Mouse (Mus musculus): ENCODE measurements at regions not wholly inside any gene's neighbourhood (a gene's known extent, or its start where the extent isn't known, plus 50 kb on each side); places are given as distances from the start of the nearest gene placed in this dataset.

- Histone ChIP-seq H3K4me2 (ENCODE audit: low read depth, low read length) (no peak overlapping the region), H3K4me1 (ENCODE audit: control insufficient read depth, insufficient read depth, low read length) (no peaks in the 10 kb centered on the region), H3K27me3 (ENCODE audit: control insufficient read depth, insufficient read depth, low read length) (no peaks in the 10 kb centered on the region), H3K9me3 (ENCODE audit: control insufficient read depth, low read length) (no peaks in the 10 kb centered on the region), H3K36me3 (ENCODE audit: control insufficient read depth, insufficient read depth, low read length) (no peaks in the 10 kb centered on the region), H3K4me3 (ENCODE audit: low read depth, low read length) (no peak overlapping the region), H3K27ac (ENCODE audit: low read depth, low read length) (no peak overlapping the region), H3K9ac (replicated peaks; ENCODE audit: low read depth, low read length) (no peak overlapping the region)
- no peak for ATAC-seq (ENCODE audit: low read depth)
- 58% methylated on average over 13 of the region's 13 CpGs for WGBS
Observed at GRCm38 (mm10) chr16:46617544-46618335, 119.4 kb upstream of the Nectin3 start.

DNA sequence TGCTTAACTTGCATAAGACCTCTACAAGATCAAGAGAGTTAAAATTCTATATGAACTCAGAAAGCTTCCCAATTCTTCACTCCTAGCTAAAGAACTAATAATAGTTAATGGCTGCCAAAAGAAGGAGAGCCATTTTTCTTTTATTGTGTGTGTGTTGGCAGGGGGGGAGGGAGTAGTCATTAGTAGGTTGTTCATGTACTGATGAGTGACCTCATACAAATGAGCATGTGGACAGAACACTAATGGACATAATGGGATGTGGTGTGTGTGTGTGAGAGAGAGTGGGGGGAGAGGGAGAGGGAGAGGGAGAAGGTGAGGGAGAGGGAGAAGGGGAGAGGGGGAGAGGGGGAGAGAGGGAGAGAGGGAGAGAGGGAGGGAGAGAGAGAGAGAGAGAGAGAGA is 118.3 kb upstream of the Nectin3 start:
- H3K4me3 ChIP-seq (ENCODE audit: low read depth, low read length) = no peak overlapping the region
- no peaks in the 10 kb centered on the region for H3K36me3 ChIP-seq (ENCODE audit: control insufficient read depth, insufficient read depth, low read length)
- H3K9ac ChIP-seq (replicated peaks; ENCODE audit: low read depth, low read length) = no peak overlapping the region
- no peak overlapping the region for H3K4me2 ChIP-seq (ENCODE audit: low read depth, low read length)
- no peak overlapping the region for H3K27ac ChIP-seq (ENCODE audit: low read depth, low read length)
- ATAC-seq (ENCODE audit: low read depth) = no peak
- H3K27me3 ChIP-seq (ENCODE audit: control insufficient read depth, insufficient read depth, low read length) = no peaks in the 10 kb centered on the region
- no peaks in the 10 kb centered on the region for H3K4me1 ChIP-seq (ENCODE audit: control insufficient read depth, insufficient read depth, low read length)
- H3K9me3 ChIP-seq (ENCODE audit: control insufficient read depth, low read length) = no peaks in the 10 kb centered on the region

DNA sequence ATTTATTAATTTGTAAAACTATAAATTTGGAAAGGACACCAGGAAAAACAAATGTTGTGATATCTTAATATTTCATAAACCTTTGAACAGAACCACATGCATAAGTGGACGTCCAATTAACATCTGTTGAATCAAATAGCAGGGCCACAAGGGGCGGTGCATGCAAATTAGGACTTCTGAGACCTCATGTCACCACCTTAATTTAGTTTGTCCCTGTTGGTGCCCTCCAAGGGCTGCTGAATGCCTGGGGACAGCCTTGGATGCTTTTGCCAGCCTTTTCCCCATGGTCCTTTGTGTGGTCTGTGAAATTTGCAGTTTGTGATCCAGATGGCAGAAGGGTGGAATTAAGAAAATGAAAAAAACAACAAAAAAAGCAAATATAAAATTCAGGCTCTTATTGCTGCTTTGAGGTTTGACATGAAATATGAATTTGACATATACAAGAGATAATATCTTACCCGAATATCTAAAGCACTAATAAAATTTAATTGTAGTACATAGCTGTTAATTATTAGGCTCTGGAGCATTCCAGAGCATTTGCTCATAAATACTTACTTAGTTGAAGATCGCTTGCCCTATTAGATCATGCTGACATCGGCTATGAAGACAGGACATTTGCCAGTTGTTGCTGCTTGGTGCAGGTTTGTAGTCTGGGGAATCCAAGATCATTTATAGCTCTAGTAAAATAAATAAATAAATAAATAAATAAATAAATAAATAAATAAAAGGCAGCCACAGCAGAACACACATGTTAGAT is 114.9 kb upstream of the Nectin3 start:
- no peaks in the 10 kb centered on the region for H3K27me3 ChIP-seq (ENCODE audit: control insufficient read depth, insufficient read depth, low read length)
- no peak overlapping the region for H3K4me3 ChIP-seq (ENCODE audit: low read depth, low read length)
- H3K9ac ChIP-seq (replicated peaks; ENCODE audit: low read depth, low read length) = no peak overlapping the region
- peak; percentile 49; the same call in 1 of the 2 replicates for ATAC-seq (ENCODE audit: low read depth)
- no peak overlapping the region for H3K27ac ChIP-seq (ENCODE audit: low read depth, low read length)
- no peak overlapping the region for H3K4me2 ChIP-seq (ENCODE audit: low read depth, low read length)
- no peaks in the 10 kb centered on the region for H3K4me1 ChIP-seq (ENCODE audit: control insufficient read depth, insufficient read depth, low read length)
- no peaks in the 10 kb centered on the region for H3K36me3 ChIP-seq (ENCODE audit: control insufficient read depth, insufficient read depth, low read length)
- H3K9me3 ChIP-seq (ENCODE audit: control insufficient read depth, low read length) = no peaks in the 10 kb centered on the region
- 60% methylated on average over 5 of the region's 5 CpGs for WGBS

DNA sequence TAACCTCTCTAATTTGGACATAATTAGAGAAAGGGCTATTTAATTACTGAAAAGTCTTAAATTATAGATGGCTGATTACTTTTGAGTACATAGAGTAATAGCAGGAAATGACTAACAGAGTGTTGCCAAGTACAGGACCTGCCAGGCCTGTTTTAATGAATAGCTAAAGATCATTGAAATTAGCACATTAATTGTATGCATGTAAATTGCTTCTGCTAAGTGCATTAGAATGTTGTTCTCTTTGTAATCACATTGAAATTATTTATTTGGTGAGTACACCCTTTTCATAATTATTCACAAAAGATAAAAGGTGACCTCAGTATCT is 107.5 kb upstream of the Nectin3 start:
- Histone ChIP-seq H3K4me2 (ENCODE audit: low read depth, low read length) (no peak overlapping the region), H3K27ac (ENCODE audit: low read depth, low read length) (no peak overlapping the region), H3K9ac (replicated peaks; ENCODE audit: low read depth, low read length) (no peak overlapping the region), H3K4me3 (ENCODE audit: low read depth, low read length) (no peak overlapping the region), H3K9me3 (ENCODE audit: control insufficient read depth, low read length) (no peaks in the 10 kb centered on the region), H3K4me1 (ENCODE audit: control insufficient read depth, insufficient read depth, low read length) (no peaks in the 10 kb centered on the region), H3K36me3 (ENCODE audit: control insufficient read depth, insufficient read depth, low read length) (no peaks in the 10 kb centered on the region), H3K27me3 (ENCODE audit: control insufficient read depth, insufficient read depth, low read length) (no peaks in the 10 kb centered on the region)
- no peak for ATAC-seq (ENCODE audit: low read depth)

GRCm38 (mm10) chr16:46605001-46605878 is 106.9 kb upstream of the Nectin3 start:
- no peaks in the 10 kb centered on the region for H3K36me3 ChIP-seq (ENCODE audit: control insufficient read depth, insufficient read depth, low read length)
- H3K4me2 ChIP-seq (ENCODE audit: low read depth, low read length) = no peak overlapping the region
- peak; percentile 31; the same call in 1 of the 2 replicates for ATAC-seq (ENCODE audit: low read depth)
- H3K27ac ChIP-seq (ENCODE audit: low read depth, low read length) = no peak overlapping the region
- H3K9ac ChIP-seq (replicated peaks; ENCODE audit: low read depth, low read length) = no peak overlapping the region
- no peaks in the 10 kb centered on the region for H3K9me3 ChIP-seq (ENCODE audit: control insufficient read depth, low read length)
- 44% methylated on average over 11 of the region's 11 CpGs for WGBS
- no peak overlapping the region for H3K4me3 ChIP-seq (ENCODE audit: low read depth, low read length)
- H3K4me1 ChIP-seq (ENCODE audit: control insufficient read depth, insufficient read depth, low read length) = no peaks in the 10 kb centered on the region
- H3K27me3 ChIP-seq (ENCODE audit: control insufficient read depth, insufficient read depth, low read length) = no peaks in the 10 kb centered on the region

DNA sequence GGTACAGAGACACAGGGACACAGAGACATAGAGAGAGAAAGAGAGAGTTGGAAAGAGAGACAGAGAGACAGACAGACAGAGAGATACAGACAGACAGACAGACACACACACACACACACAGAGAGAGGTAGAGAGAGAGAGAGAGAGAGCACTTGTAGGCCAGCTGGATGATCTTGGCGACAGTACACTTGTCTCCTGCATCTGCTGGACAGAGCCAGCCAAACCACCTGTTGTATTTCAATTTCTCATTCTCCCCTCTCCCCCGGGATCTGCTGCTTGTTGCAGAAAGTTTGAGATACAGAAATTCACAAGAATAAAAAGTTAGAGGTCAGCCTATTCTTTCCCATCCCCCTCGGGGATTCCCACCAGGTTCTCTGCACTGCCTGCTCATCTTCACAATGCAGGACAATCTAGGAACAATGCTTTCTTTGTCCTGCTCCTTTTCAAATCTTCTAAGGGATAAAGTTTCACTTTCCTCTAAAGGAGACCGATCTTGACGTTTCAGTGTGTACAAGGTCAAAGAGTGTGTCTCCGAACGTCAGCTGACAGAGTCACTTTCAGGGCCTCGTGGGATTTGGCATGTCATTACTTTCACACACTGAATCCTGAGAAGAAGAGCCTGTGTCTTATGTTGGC is 94.4 kb upstream of the Nectin3 start:
- 13% methylated on average over 8 of the region's 8 CpGs for WGBS
- ATAC-seq (ENCODE audit: low read depth) = no peak

DNA sequence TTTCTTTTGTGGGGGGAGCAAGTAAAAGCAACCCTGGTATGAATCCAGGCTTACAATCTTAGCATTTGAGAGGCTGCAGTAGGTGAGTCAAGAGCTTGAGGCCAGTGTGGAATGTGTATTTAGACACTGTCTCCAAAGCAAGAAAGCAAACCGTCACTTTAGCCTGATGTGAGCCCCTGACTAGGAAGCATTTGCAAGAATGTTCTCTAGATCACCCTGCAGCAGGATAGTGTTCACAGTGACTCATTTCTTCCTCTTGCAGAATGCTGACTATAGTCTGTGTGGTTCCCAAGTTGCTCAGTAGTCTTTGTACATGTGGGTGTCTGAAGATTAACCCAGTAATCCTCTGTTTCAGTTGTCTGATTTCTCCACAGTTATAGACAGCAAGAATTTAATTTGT is 88.7 kb upstream of the Nectin3 start:
- no peak for ATAC-seq (ENCODE audit: low read depth)
- H3K36me3 ChIP-seq (ENCODE audit: control insufficient read depth, insufficient read depth, low read length) = no peaks in the 10 kb centered on the region
- 94% methylated on average over 1 of the region's 1 CpGs for WGBS
- no peaks in the 10 kb centered on the region for H3K4me1 ChIP-seq (ENCODE audit: control insufficient read depth, insufficient read depth, low read length)
- H3K27ac ChIP-seq (ENCODE audit: low read depth, low read length) = no peak overlapping the region
- no peak overlapping the region for H3K4me2 ChIP-seq (ENCODE audit: low read depth, low read length)
- no peak overlapping the region for H3K4me3 ChIP-seq (ENCODE audit: low read depth, low read length)
- no peak overlapping the region for H3K9ac ChIP-seq (replicated peaks; ENCODE audit: low read depth, low read length)
- no peaks in the 10 kb centered on the region for H3K9me3 ChIP-seq (ENCODE audit: control insufficient read depth, low read length)
- H3K27me3 ChIP-seq (ENCODE audit: control insufficient read depth, insufficient read depth, low read length) = no peaks in the 10 kb centered on the region

More for the DNA sequence above, 94.4 kb upstream of the Nectin3 start:
- no peak overlapping the region for H3K27ac ChIP-seq (ENCODE audit: low read depth, low read length)
- no peak overlapping the region for H3K4me3 ChIP-seq (ENCODE audit: low read depth, low read length)
- no peak overlapping the region for H3K4me2 ChIP-seq (ENCODE audit: low read depth, low read length)
- no peaks in the 10 kb centered on the region for H3K36me3 ChIP-seq (ENCODE audit: control insufficient read depth, insufficient read depth, low read length)
- no peaks in the 10 kb centered on the region for H3K9me3 ChIP-seq (ENCODE audit: control insufficient read depth, low read length)
- no peak overlapping the region for H3K9ac ChIP-seq (replicated peaks; ENCODE audit: low read depth, low read length)
- H3K4me1 ChIP-seq (ENCODE audit: control insufficient read depth, insufficient read depth, low read length) = no peaks in the 10 kb centered on the region
- no peaks in the 10 kb centered on the region for H3K27me3 ChIP-seq (ENCODE audit: control insufficient read depth, insufficient read depth, low read length)

DNA sequence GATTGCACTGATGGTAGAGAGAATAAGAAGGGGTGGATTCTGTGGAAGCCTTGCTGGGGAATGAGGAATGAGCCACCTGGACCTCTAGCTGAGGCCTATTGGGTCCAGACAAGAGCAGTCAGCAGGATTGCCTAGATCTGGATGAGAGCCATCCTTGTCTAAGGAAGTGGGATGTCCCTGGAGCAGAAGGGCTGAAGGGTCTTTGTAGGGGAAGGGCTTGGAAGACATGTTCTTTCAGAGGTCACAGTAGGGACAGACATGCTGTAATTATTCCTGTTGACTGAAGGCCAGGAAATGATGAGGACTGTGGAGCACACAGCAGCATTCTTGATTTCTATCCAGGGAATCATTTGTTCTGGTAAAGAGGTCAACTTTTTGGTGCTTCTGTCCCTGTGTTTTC is 86.2 kb upstream of the Nectin3 start:
- Histone ChIP-seq H3K9me3 (ENCODE audit: control insufficient read depth, low read length) (no peaks in the 10 kb centered on the region), H3K4me1 (ENCODE audit: control insufficient read depth, insufficient read depth, low read length) (no peaks in the 10 kb centered on the region), H3K36me3 (ENCODE audit: control insufficient read depth, insufficient read depth, low read length) (no peaks in the 10 kb centered on the region), H3K27me3 (ENCODE audit: control insufficient read depth, insufficient read depth, low read length) (no peaks in the 10 kb centered on the region), H3K4me3 (ENCODE audit: low read depth, low read length) (no peak overlapping the region), H3K4me2 (ENCODE audit: low read depth, low read length) (no peak overlapping the region), H3K9ac (replicated peaks; ENCODE audit: low read depth, low read length) (no peak overlapping the region), H3K27ac (ENCODE audit: low read depth, low read length) (no peak overlapping the region)
- ATAC-seq (ENCODE audit: low read depth) = no peak
